Mouse (Mus musculus): ENCODE data around the gene Akap10.
"Not testable (repeated sequence)": the region's sequence is repeated elsewhere in the genome, so short reads cannot be mapped to it uniquely, and the experiment has no call there.

Gene Akap10

GRCm38 (mm10) chr11:61930098-61930517 lies at the start of gene Akap10:
Gene Akap10 (minus strand): TSS chr11:61930252.
- peak; percentile 90 for DNase-seq (ENCODE audit: low read depth, low spot score)

GRCm38 (mm10) chr11:61975783-61976182 lies 45.7 kb upstream of the Akap10 start:
- no peak for DNase-seq (ENCODE audit: low read depth, low spot score)

- no peak for DNase-seq (ENCODE audit: low read depth, low spot score)
These were observed 44.2 kb upstream of the Akap10 start for GRCm38 (mm10) chr11:61974106-61974707.

- DNase-seq (ENCODE audit: low read depth, low spot score), result no peak
These were observed 41.6 kb upstream of the Akap10 start for GRCm38 (mm10) chr11:61971441-61972221.

GRCm38 (mm10) chr11:61970901-61971300 lies 40.8 kb upstream of the Akap10 start:
- no peak for DNase-seq (ENCODE audit: low read depth, low spot score)

- no peak for DNase-seq (ENCODE audit: low read depth, low spot score)
These were observed 38.8 kb upstream of the Akap10 start for GRCm38 (mm10) chr11:61968875-61969274.

GRCm38 (mm10) chr11:61967034-61967433 lies 37.0 kb upstream of the Akap10 start:
- DNase-seq (ENCODE audit: low read depth, low spot score), result no peak

- DNase-seq (ENCODE audit: low read depth, low spot score), result no peak
These were observed 34.6 kb upstream of the Akap10 start for GRCm38 (mm10) chr11:61964611-61965010.

- no peak for DNase-seq (ENCODE audit: low read depth, low spot score)
These were observed 33.1 kb upstream of the Akap10 start for GRCm38 (mm10) chr11:61963193-61963592.

- no peak for DNase-seq (ENCODE audit: low read depth, low spot score)
These were observed 32.6 kb upstream of the Akap10 start for GRCm38 (mm10) chr11:61962684-61963083.

GRCm38 (mm10) chr11:61960096-61960495 lies 30.0 kb upstream of the Akap10 start:
- no peak for DNase-seq (ENCODE audit: low read depth, low spot score)

GRCm38 (mm10) chr11:61958706-61959105 lies 28.7 kb upstream of the Akap10 start:
- DNase-seq (ENCODE audit: low read depth, low spot score), result not testable (repeated sequence)

GRCm38 (mm10) chr11:61957296-61957813 lies 27.3 kb upstream of the Akap10 start:
- no peak for DNase-seq (ENCODE audit: low read depth, low spot score)

- peak; percentile 60 for DNase-seq (ENCODE audit: low read depth, low spot score)
These were observed 26.7 kb upstream of the Akap10 start, which contains the start of gene Specc1 for GRCm38 (mm10) chr11:61956572-61957295. Gene Specc1 (plus strand): TSS chr11:61956763.

GRCm38 (mm10) chr11:61955951-61956350 lies 25.9 kb upstream of the Akap10 start:
- no peak for DNase-seq (ENCODE audit: low read depth, low spot score)

- DNase-seq (ENCODE audit: low read depth, low spot score), result no peak
These were observed 25.1 kb upstream of the Akap10 start for GRCm38 (mm10) chr11:61955136-61955535.

GRCm38 (mm10) chr11:61950632-61951031 lies 20.6 kb upstream of the Akap10 start:
- no peak for DNase-seq (ENCODE audit: low read depth, low spot score)

GRCm38 (mm10) chr11:61949315-61949714 lies 19.3 kb upstream of the Akap10 start:
- DNase-seq (ENCODE audit: low read depth, low spot score), result no peak

GRCm38 (mm10) chr11:61946608-61947007 lies 16.6 kb upstream of the Akap10 start:
- DNase-seq (ENCODE audit: low read depth, low spot score), result no peak

GRCm38 (mm10) chr11:61944417-61944816 lies 14.4 kb upstream of the Akap10 start:
- DNase-seq (ENCODE audit: low read depth, low spot score), result no peak

- DNase-seq (ENCODE audit: low read depth, low spot score), result no peak
These were observed 12.9 kb upstream of the Akap10 start for GRCm38 (mm10) chr11:61942903-61943302.

GRCm38 (mm10) chr11:61937761-61938160 lies 7.7 kb upstream of the Akap10 start:
- no peak for DNase-seq (ENCODE audit: low read depth, low spot score)
